Mouse (Mus musculus) liver, embryonic 14.5 days (tissue): Measurements from ENCODE around the gene Tenm2. TPM values are rescaled to one million over a fixed set of nuclear protein-coding genes. Genes with fewer than 3 reads are reported as not detected.

ENCODE experiments used
- ATAC-seq: fragments of 200-750 bp; cut with Nextera tagmentation; 2 replicates; pipeline ENCODE4 v1.8.0; 2017; ENCODE audit warnings: moderate number of reproducible peaks, mild to moderate bottlenecking, moderate library complexity; ENCODE audit not compliant: insufficient read depth
- DNase-seq, 3 experiments: peaks; one replicate each; pipeline ENCODE4 v3.0.0-alpha.2; 2012 to 2013; ENCODE audit warnings: low read depth in 3 of 3, low spot score in 3 of 3
- H3K27ac ChIP-seq: fragments of 300-500 bp; sonication (generic); 2 replicates; pipeline ENCODE4 v1.5.1; 2014; ENCODE audit warnings: moderate library complexity, mild to moderate bottlenecking, control low read depth, inconsistent platforms
- H3K27me3 ChIP-seq: fragments of 300-500 bp; sonication (generic); 2 replicates; pipeline ENCODE4 v1.6.1; 2014; ENCODE audit warnings: mild to moderate bottlenecking, low read length, moderate library complexity; ENCODE audit not compliant: control insufficient read depth, insufficient read depth
- H3K36me3 ChIP-seq: fragments of 300-500 bp; sonication (generic); replicated peaks from 2 replicates; pipeline ENCODE4 v1.6.1; 2014; ENCODE audit warnings: low read depth; ENCODE audit not compliant: control insufficient read depth, insufficient read depth
- H3K4me1 ChIP-seq, 2 experiments: fragments of 200-500 bp in 1 of 2; fragments of 300-500 bp in 1 of 2; sonication (generic) in 1 of 2; replicated peaks; 2 replicates each; pipeline ENCODE4 v1.6.1; 2012 to 2014; ENCODE audit warnings: antibody characterized with exemption in 1 of 2, inconsistent platforms in 1 of 2, low read length in 1 of 2; ENCODE audit not compliant: control insufficient read depth in 2 of 2, insufficient read depth in 2 of 2
- H3K4me2 ChIP-seq: fragments of 300-500 bp; sonication (generic); 2 replicates; pipeline ENCODE4 v1.6.1; 2014; ENCODE audit warnings: low read depth, mild to moderate bottlenecking, control low read depth, moderate library complexity
- H3K4me3 ChIP-seq, 2 experiments: fragments of 200-500 bp in 1 of 2; fragments of 300-500 bp in 1 of 2; sonication (generic) in 1 of 2; 2 replicates each; pipeline ENCODE4 v1.5.1; 2012 to 2014; ENCODE audit warnings: low read depth in 2 of 2, low read length in 2 of 2, mild to moderate bottlenecking in 2 of 2, control low read depth in 1 of 2, inconsistent platforms in 1 of 2, moderate library complexity in 1 of 2; ENCODE audit not compliant: insufficient read depth in 1 of 2
- H3K9ac ChIP-seq: fragments of 300-500 bp; sonication (generic); replicated peaks from 2 replicates; pipeline ENCODE4 v1.6.1; 2014; ENCODE audit warnings: mild to moderate bottlenecking, control low read depth, moderate library complexity
- H3K9me3 ChIP-seq: fragments of 300-500 bp; sonication (generic); 2 replicates; pipeline ENCODE4 v1.6.1; 2016; ENCODE audit warnings: low read length, mixed read lengths; ENCODE audit not compliant: control insufficient read depth
- CTCF ChIP-seq: IDR thresholded peaks from 2 replicates; pipeline ENCODE4 v1.5.1; 2016; ENCODE audit warnings: antibody characterized with exemption, low read depth, control low read depth
- EP300 ChIP-seq: IDR thresholded peaks from 2 replicates; pipeline ENCODE4 v1.6.1; 2016; ENCODE audit warnings: antibody characterized with exemption, low read depth
- WGBS: fragments of 180-500 bp; shearing (Covaris S2); extraction: QIAGEN DNeasy Blood & Tissue Kit; methylation state at CpG from one replicate; pipeline ENCODE4 v1.1.7; 2014; ENCODE audit not compliant: insufficient replicate concordance; 5-methylcytosine and 5-hydroxymethylcytosine counted together
- polyA plus RNA-seq, 2 experiments: library from polyadenylated mRNA; depleted of rRNA in 1 of 2; stranded (reverse) in 1 of 2; unstranded in 1 of 2; fragments of >200 nt; fragmentation: Nextera tagmentation in 1 of 2; extraction: Ambion mirVana in 1 of 2; gene quantifications; 2 replicates each; pipeline versions ENCODE4 v1.2.1 to v1.2.3; 2012 to 2014

The Tenm2 gene
- polyA plus RNA-seq, 2 experiments = 0.06 TPM; not detected in 1

- WGBS = 14% methylated on average over 18 of the region's 18 CpGs
- Histone ChIP-seq H3K4me2 (peak overlapping the region; percentile 55), H3K27me3 (peaks cover 26% of the 10 kb centered on the region), H3K4me1 (no peaks in the 10 kb centered on the region), H3K4me3 (no peak overlapping the region), H3K36me3 (no peaks in the 10 kb centered on the region), H3K27ac (no peak overlapping the region), H3K9ac (no peak overlapping the region), H3K9me3 (no peaks in the 10 kb centered on the region)
- TF ChIP-seq CTCF = no peak
- TF ChIP-seq EP300 = no peak
- ATAC-seq = no peak
- no peak for DNase-seq
These were observed 556 bp downstream of the Tenm2 start for GRCm38 (mm10) chr11:37235021-37235795.

GRCm38 (mm10) chr11:37227404-37227803, 8.4 kb downstream of the Tenm2 start:
- DNase-seq = no peak
- WGBS = 44% methylated on average over 1 of the region's 1 CpGs
- Histone ChIP-seq H3K36me3 (no peaks in the 10 kb centered on the region), H3K27me3 (no peaks in the 10 kb centered on the region), H3K9me3 (no peaks in the 10 kb centered on the region), H3K27ac (no peak overlapping the region), H3K4me1 (no peaks in the 10 kb centered on the region), H3K4me2 (no peak overlapping the region), H3K4me3 (no peak overlapping the region), H3K9ac (no peak overlapping the region)
- TF ChIP-seq CTCF (no peak), EP300 (no peak)
- no peak for ATAC-seq

DNA sequence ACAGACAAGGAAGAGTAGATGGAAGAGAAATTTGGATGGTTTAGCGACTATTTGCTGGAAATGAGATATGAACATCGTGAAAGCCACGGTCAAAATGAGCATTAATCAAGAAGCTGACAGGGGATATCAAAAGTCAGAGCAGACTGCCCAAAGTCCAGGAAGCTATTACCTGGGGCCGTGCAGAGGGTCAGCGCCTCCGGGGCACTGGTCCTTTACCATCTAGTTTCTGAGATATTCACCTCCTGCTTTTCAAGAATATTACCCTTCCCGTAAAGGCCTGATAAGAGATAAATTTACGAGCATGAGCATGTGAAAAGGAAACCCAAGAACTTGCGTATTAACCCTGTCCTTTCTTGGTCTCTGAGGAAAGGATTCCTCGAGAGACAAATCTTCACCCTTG, 8.8 kb downstream of the Tenm2 start:
- Histone ChIP-seq H3K27ac (no peak overlapping the region), H3K4me2 (no peak overlapping the region), H3K27me3 (no peaks in the 10 kb centered on the region), H3K4me1 (no peaks in the 10 kb centered on the region), H3K4me3 (no peak overlapping the region), H3K36me3 (no peaks in the 10 kb centered on the region), H3K9ac (no peak overlapping the region), H3K9me3 (no peaks in the 10 kb centered on the region)
- WGBS = 55% methylated on average over 10 of the region's 10 CpGs
- no peak for DNase-seq
- no peak for ATAC-seq
- TF ChIP-seq CTCF (no peak), EP300 (no peak)

- no peak overlapping the region for H3K9ac ChIP-seq
- H3K4me1 ChIP-seq = no peaks in the 10 kb centered on the region
- no peaks in the 10 kb centered on the region for H3K27me3 ChIP-seq
- no peak overlapping the region for H3K4me3 ChIP-seq
- WGBS = 31% methylated on average over 2 of the region's 2 CpGs
- no peak overlapping the region for H3K27ac ChIP-seq
- no peak for TF ChIP-seq CTCF
- TF ChIP-seq EP300 = no peak
- H3K36me3 ChIP-seq = no peaks in the 10 kb centered on the region
- no peak overlapping the region for H3K4me2 ChIP-seq
- ATAC-seq (no peak), DNase-seq (no peak)
- no peaks in the 10 kb centered on the region for H3K9me3 ChIP-seq
These were observed 13.0 kb downstream of the Tenm2 start for GRCm38 (mm10) chr11:37222737-37223136.

DNA sequence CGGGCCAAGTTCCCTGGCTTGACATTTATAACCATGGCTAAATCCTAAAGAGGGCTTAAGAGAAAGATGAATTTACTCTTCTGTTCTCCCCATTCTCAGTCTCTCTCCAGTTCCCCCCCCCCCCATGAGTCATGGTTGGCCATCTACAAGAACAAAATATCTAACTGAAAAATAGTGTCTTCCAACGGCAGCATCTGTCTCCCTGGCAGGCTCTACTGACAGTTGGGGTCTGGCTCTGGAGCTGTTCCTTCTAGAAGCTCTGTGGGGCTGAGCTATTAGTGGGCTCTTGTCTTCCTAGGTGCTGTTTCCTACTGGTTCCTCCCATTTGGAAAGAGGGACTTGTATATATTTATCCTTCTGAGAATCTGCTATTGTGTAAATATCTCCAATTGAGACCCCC, 13.7 kb downstream of the Tenm2 start:
- 64% methylated on average over 2 of the region's 2 CpGs for WGBS
- Histone ChIP-seq H3K4me2 (no peak overlapping the region), H3K4me3 (no peak overlapping the region), H3K9ac (no peak overlapping the region), H3K27me3 (no peaks in the 10 kb centered on the region), H3K36me3 (no peaks in the 10 kb centered on the region), H3K4me1 (no peaks in the 10 kb centered on the region), H3K27ac (no peak overlapping the region), H3K9me3 (no peaks in the 10 kb centered on the region)
- DNase-seq = no peak
- TF ChIP-seq CTCF = no peak
- no peak for TF ChIP-seq EP300
- no peak for ATAC-seq
